Mouse (Mus musculus): Measurements from ENCODE around the gene Vsx2. TPM values are rescaled to one million over a fixed set of nuclear protein-coding genes. Genes with fewer than 3 reads are reported as not detected.
A peak's percentile ranks its signal among the peaks of the same experiment; 100 is the strongest.

The Vsx2 gene
- polyA plus RNA-seq, 1 experiment, result not detected

DNA sequence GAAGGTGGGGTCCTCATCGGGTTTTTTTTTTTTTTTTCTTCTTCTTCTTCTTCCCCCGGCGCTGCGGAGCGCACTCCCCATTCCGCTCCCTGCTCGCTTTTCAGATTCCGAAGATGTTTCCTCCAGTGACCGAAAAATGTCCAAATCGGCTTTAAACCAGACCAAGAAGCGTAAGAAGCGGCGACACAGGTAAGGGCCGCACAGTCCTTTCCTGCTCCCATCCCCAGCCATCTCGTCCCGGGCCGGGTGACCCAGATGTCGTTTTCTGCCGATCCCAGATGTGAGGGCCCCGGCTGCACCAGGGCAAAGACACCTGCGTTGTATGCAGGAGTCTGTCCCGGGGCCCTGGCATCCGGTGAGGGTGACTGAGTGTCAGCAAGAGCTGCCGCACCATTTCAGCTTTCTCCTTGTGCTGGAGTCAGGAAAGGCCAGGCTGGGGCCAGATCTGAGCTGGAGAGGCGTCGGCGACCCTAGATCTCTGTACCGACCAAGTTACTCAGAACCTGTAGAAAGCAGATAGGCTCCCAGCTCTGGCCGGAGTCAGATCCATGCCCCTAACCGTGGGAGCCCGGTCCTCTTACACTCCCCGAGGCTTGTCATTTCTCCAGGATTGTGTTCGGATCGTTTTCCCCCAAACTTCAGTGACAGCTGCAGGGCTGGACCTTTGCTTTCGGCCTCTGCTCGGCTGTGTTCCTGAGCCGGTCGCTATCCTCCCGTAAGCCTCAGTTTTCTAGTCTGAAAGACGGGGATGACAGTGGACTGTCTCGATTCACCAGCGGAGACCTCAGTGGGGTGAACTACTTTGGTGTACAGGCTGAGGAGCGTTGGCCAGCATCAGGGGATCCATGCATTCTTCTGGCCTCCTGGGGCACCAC is 2.1 kb downstream of the Vsx2 start:
- no peak overlapping the region for H3K4me3 ChIP-seq (ENCODE audit: insufficient read depth, low read length)
- no peak for TF ChIP-seq CTCF (IDR thresholded peaks at IDR 0.05; ENCODE audit: borderline replicate concordance, insufficient read depth, low read length)
- no peak for TF ChIP-seq POLR2A (IDR thresholded peaks at IDR 0.05; ENCODE audit: low read depth, low read length)

GRCm38 (mm10) chr12:84572341-84572720 is 2.8 kb downstream of the Vsx2 start:
- no peak overlapping the region for H3K4me3 ChIP-seq (ENCODE audit: insufficient read depth, low read length)
- no peaks in the 10 kb centered on the region for H3K4me1 ChIP-seq (ENCODE audit: control insufficient read depth, insufficient read depth, low read length)
- TF ChIP-seq POLR2A (IDR thresholded peaks at IDR 0.05; ENCODE audit: low read depth, low read length) (no peak), CTCF (IDR thresholded peaks at IDR 0.05; ENCODE audit: borderline replicate concordance, insufficient read depth, low read length) (no peak)
- H3K27ac ChIP-seq (ENCODE audit: insufficient read depth, low read length), result no peak overlapping the region

More for the DNA sequence above, 2.1 kb downstream of the Vsx2 start:
- Histone ChIP-seq H3K4me1 (ENCODE audit: control insufficient read depth, insufficient read depth, low read length) (no peaks in the 10 kb centered on the region), H3K27ac (ENCODE audit: insufficient read depth, low read length) (no peak overlapping the region)

- no peak overlapping the region for H3K27ac ChIP-seq (ENCODE audit: insufficient read depth, low read length)
- H3K4me3 ChIP-seq (ENCODE audit: insufficient read depth, low read length), result no peak overlapping the region
- H3K4me1 ChIP-seq (ENCODE audit: control insufficient read depth, insufficient read depth, low read length), result no peaks in the 10 kb centered on the region
- TF ChIP-seq POLR2A (IDR thresholded peaks at IDR 0.05; ENCODE audit: low read depth, low read length), result no peak
- no peak for TF ChIP-seq CTCF (IDR thresholded peaks at IDR 0.05; ENCODE audit: borderline replicate concordance, insufficient read depth, low read length)
These were observed 3.5 kb downstream of the Vsx2 start for GRCm38 (mm10) chr12:84573094-84573493.

GRCm38 (mm10) chr12:84577768-84578439 is 8.3 kb downstream of the Vsx2 start:
- no peak for TF ChIP-seq CTCF (IDR thresholded peaks at IDR 0.05; ENCODE audit: borderline replicate concordance, insufficient read depth, low read length)
- no peak for TF ChIP-seq POLR2A (IDR thresholded peaks at IDR 0.05; ENCODE audit: low read depth, low read length)

GRCm38 (mm10) chr12:84578440-84578770 is 8.8 kb downstream of the Vsx2 start:
- H3K4me3 ChIP-seq (ENCODE audit: insufficient read depth, low read length), result no peak overlapping the region
- no peak overlapping the region for H3K27ac ChIP-seq (ENCODE audit: insufficient read depth, low read length)
- H3K4me1 ChIP-seq (ENCODE audit: control insufficient read depth, insufficient read depth, low read length), result no peaks in the 10 kb centered on the region
- no peak for TF ChIP-seq CTCF (IDR thresholded peaks at IDR 0.05; ENCODE audit: borderline replicate concordance, insufficient read depth, low read length)
- no peak for TF ChIP-seq POLR2A (IDR thresholded peaks at IDR 0.05; ENCODE audit: low read depth, low read length)

More at GRCm38 (mm10) chr12:84577768-84578439, 8.3 kb downstream of the Vsx2 start:
- no peaks in the 10 kb centered on the region for H3K4me1 ChIP-seq (ENCODE audit: control insufficient read depth, insufficient read depth, low read length)
- no peak overlapping the region for H3K4me3 ChIP-seq (ENCODE audit: insufficient read depth, low read length)
- no peak overlapping the region for H3K27ac ChIP-seq (ENCODE audit: insufficient read depth, low read length)

DNA sequence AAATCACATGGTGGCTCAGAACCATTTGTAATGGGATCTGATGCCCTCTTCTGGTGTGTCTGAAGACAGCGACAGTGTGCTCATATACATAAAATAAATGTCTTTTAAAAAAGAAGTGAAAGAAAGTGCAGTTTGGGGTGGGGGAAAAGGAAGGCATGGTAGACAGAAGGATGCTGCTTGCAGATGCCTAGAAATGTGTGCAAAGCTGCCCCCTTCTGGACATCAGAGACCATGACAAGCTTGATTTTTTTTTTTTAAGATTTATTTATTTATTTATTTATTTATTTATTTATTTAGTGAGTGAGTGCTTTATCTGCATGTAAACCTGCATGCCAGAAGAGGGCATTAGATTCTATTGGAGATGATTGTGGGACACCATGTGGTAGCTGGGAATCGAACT is 11.7 kb downstream of the Vsx2 start:
- no peak for TF ChIP-seq CTCF (IDR thresholded peaks at IDR 0.05; ENCODE audit: borderline replicate concordance, insufficient read depth, low read length)
- no peak for TF ChIP-seq POLR2A (IDR thresholded peaks at IDR 0.05; ENCODE audit: low read depth, low read length)
- H3K4me1 ChIP-seq (ENCODE audit: control insufficient read depth, insufficient read depth, low read length), result no peaks in the 10 kb centered on the region
- no peak overlapping the region for H3K27ac ChIP-seq (ENCODE audit: insufficient read depth, low read length)
- no peak overlapping the region for H3K4me3 ChIP-seq (ENCODE audit: insufficient read depth, low read length)

GRCm38 (mm10) chr12:84589825-84590761 is 20.5 kb downstream of the Vsx2 start:
- TF ChIP-seq CTCF (IDR thresholded peaks at IDR 0.05; ENCODE audit: borderline replicate concordance, insufficient read depth, low read length), result peak; percentile 100
- no peak for TF ChIP-seq POLR2A (IDR thresholded peaks at IDR 0.05; ENCODE audit: low read depth, low read length)

DNA sequence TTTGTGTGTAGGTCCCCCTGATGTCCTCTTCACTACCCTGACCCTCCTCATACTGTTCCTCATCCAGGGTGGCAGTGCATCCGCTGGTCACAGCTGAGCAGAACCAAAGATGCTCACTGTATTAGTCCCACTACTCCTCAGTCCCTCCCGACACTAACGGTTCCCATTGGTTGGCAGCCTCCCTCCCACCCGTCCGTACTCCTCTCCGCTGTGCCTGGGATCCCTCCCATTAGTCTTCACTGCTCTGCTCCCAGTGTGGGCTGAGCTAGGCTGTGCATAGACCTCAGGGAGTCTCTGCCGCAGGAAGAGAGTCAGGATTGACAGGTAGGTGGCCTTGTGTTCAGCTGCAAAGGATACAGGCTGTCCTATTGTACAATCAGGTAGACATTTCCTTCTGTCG is 28.8 kb downstream of the Vsx2 start:
- no peak overlapping the region for H3K27ac ChIP-seq (ENCODE audit: insufficient read depth, low read length)
- no peak overlapping the region for H3K4me3 ChIP-seq (ENCODE audit: insufficient read depth, low read length)
- H3K4me1 ChIP-seq (ENCODE audit: control insufficient read depth, insufficient read depth, low read length), result no peaks in the 10 kb centered on the region
- TF ChIP-seq POLR2A (IDR thresholded peaks at IDR 0.05; ENCODE audit: low read depth, low read length) (no peak), CTCF (IDR thresholded peaks at IDR 0.05; ENCODE audit: borderline replicate concordance, insufficient read depth, low read length) (no peak)

More at GRCm38 (mm10) chr12:84589825-84590761, 20.5 kb downstream of the Vsx2 start:
- Histone ChIP-seq H3K4me1 (ENCODE audit: control insufficient read depth, insufficient read depth, low read length) (no peaks in the 10 kb centered on the region), H3K27ac (ENCODE audit: insufficient read depth, low read length) (no peak overlapping the region), H3K4me3 (ENCODE audit: insufficient read depth, low read length) (peak overlapping the region; percentile 44)

- no peak for TF ChIP-seq POLR2A (IDR thresholded peaks at IDR 0.05; ENCODE audit: low read depth, low read length)
- TF ChIP-seq CTCF (IDR thresholded peaks at IDR 0.05; ENCODE audit: borderline replicate concordance, insufficient read depth, low read length), result no peak
- Histone ChIP-seq H3K27ac (ENCODE audit: insufficient read depth, low read length) (no peak overlapping the region), H3K4me3 (ENCODE audit: insufficient read depth, low read length) (no peak overlapping the region), H3K4me1 (ENCODE audit: control insufficient read depth, insufficient read depth, low read length) (no peaks in the 10 kb centered on the region)
These were observed 34.4 kb downstream of the Vsx2 start for GRCm38 (mm10) chr12:84604001-84604400.

All from embryonic fibroblast, embryonic 13.5 days (primary cell).